Comparison of ENCODE assay signal across 16 mouse cellular contexts in genomic region chr8:60645911-60646310, GRCm38 (mm10).
"Had no signal": no experiment of that assay in that cellular context is flagged by ENCODE, and none has a peak within 500 bp of the region (broad histone marks: within the 10 kb centered on the region; RNA-seq: fewer than 3 reads in every experiment).

No protein-coding gene starts in this region.

- H3K4me2 ChIP-seq: liver, embryonic 11.5 days; liver, embryonic 15.5 days; midbrain, embryonic 13.5 days; neural tube, embryonic 12.5 days; stomach, embryonic 15.5 days had no signal

- H3K36me3 ChIP-seq: liver, embryonic 15.5 days; midbrain, embryonic 13.5 days; neural tube, embryonic 12.5 days; stomach, embryonic 15.5 days had no signal

- DNase-seq: kidney, adult 9 months; kidney, postnatal 10 days; kidney, postnatal 4 days; lung, adult 2 months; lung, postnatal 36 days; right cerebral cortex, postnatal 14 days; thymus, adult 2 months; thymus, postnatal 25 days had no signal

- H3K4me1 ChIP-seq: liver, embryonic 15.5 days; midbrain, embryonic 13.5 days; neural tube, embryonic 12.5 days; stomach, embryonic 15.5 days had no signal

- H3K27ac ChIP-seq: liver, embryonic 15.5 days; midbrain, embryonic 13.5 days; neural tube, embryonic 12.5 days; stomach, embryonic 15.5 days had no signal

- H3K9me3 ChIP-seq: liver, embryonic 15.5 days; midbrain, embryonic 13.5 days; neural tube, embryonic 12.5 days; stomach, embryonic 15.5 days had no signal

- H3K9ac ChIP-seq: liver, embryonic 15.5 days; midbrain, embryonic 13.5 days; neural tube, embryonic 12.5 days; stomach, embryonic 15.5 days had no signal

- H3K27me3 ChIP-seq: liver, embryonic 15.5 days; midbrain, embryonic 13.5 days; neural tube, embryonic 12.5 days; stomach, embryonic 15.5 days had no signal

- H3K4me3 ChIP-seq: liver, embryonic 15.5 days; midbrain, embryonic 13.5 days; myocyte; neural tube, embryonic 12.5 days; stomach, embryonic 15.5 days had no signal

- ATAC-seq: intestine, postnatal 0 days; lung, postnatal 0 days; midbrain, embryonic 13.5 days had no signal
